Mouse (Mus musculus) skeletal muscle tissue, adult 2 months (tissue): ENCODE measurements at regions not wholly inside any gene's neighbourhood (a gene's known extent, or its start where the extent isn't known, plus 50 kb on each side); places are given as distances from the start of the nearest gene placed in this dataset.

ENCODE experiments used
- DNase-seq: peaks from one replicate; pipeline ENCODE4 v3.0.0-alpha.2; 2012; ENCODE audit warnings: low read depth, low spot score

- peak; percentile 69 for DNase-seq
Measured at GRCm38 (mm10) chr3:41366264-41366663, 189.3 kb upstream of the Jade1 start.

DNA sequence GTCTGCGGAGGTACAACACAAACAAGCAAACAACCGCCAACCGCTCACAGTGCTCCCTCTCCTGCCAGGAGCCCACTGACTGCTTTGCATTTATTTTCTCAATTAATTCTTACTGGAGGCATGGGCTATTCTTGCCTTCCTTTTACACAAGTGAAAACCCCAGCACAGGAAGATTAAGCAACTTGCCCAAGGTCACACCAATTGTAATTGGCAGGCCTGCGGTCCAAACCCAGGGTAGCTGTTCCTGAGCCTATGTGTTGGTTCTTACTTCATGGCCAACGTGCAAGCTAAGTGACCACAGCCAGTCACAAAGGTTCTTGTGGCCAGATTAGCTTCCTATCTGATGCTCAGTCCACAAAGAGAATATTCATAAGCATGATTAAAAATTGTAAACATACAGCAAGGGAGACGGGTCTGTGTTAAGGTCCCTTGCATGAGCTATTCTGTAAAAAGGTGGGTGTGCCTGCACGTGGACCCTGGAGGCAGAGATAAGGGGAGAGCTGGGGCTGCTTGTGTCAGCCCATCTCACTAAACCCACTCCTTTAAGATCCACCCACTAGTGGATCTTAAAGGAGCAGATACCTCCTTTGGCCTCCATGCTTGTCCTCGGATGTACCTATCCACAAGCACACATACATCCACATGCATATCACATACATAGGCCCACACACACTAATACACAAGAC, 190.2 kb upstream of the Jade1 start:
- no peak for DNase-seq

DNA sequence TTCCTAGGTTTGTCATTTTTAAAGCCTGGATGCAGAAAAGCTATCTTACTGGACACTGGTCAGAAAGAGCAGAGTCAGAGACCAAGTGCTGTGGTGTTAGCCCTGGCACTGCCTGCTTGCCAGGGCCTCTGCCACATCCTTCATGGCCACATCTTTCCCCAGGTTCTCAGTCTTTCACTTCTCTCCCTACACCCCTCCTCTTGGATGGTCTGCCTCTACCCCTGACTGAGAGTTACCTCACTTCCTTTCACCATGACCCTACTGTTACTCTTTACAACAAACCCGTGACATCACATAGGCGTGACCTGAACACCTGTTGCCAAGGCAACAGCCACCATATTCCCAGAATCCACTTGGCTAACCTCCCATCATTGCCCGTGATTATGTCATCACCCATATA, 191.6 kb upstream of the Jade1 start:
- no peak for DNase-seq

GRCm38 (mm10) chr3:41360231-41360630, 195.3 kb upstream of the Jade1 start:
- DNase-seq, result peak; percentile 39

- no peak for DNase-seq
Measured at GRCm38 (mm10) chr3:41359458-41359857, 196.1 kb upstream of the Jade1 start.

GRCm38 (mm10) chr3:41353021-41353420, 202.5 kb upstream of the Jade1 start:
- no peak for DNase-seq

DNA sequence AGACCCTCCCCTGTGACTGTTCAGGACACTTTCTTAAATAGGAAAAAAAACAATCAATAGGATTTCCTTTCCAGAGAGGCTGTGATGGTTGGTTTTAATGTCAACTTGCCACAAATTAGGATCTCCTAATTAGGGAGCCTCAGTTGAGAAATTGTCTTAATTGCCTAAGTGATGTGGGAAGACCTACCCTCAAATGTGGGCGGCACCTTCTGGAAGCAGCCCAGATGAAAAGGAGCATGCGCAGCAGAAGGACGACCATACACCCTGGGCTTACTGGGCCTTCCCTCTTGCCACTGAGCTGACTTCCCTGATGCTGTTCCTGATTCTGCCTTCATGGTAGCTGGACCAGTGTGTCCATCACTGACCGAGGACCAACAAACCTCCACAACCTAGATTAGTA, 203.7 kb upstream of the Jade1 start:
- DNase-seq, result no peak

GRCm38 (mm10) chr3:41351091-41351685, 204.3 kb upstream of the Jade1 start:
- DNase-seq, result no peak

DNA sequence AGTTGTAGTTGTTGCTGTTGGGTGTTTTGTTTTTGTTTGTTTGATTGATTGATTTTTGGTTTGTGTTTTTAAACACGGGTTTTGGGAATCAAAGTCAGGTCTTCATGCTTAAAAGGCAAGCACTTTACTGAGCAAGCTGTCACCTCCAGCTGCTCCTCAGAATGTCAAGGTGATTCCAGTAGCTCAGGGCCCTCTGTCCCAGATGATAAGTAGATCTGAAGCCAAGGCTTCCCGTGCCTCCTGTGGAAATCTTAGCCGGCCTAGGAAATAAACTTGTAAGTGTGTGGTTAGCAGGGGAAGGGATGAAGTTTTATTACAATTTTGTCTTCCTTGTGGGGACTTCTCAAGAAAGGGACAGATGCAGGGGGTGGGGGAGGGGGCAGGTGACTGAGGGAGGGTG, 205.2 kb upstream of the Jade1 start:
- no peak for DNase-seq

DNA sequence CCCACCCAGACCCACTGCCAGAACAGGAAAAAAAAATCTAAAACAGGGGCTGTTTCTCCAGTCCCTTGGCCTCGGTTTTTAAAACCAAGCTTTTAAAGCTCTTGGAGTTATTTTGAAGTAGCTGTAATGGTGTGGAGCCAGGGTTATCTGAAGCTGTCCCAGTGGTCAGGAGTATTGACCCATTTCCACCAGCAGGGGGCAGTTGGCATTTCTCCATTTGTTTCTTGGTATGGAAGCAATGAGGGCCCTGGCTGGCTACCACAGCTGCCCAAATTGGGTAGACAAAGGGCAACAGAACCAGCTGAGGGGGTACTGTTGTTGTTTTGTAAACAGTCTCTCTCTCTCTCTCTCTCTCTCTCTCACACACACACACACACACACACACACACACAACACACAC, 206.7 kb upstream of the Jade1 start:
- DNase-seq, result no peak

- no peak for DNase-seq
Measured at GRCm38 (mm10) chr3:41346863-41347262, 208.7 kb upstream of the Jade1 start.

DNA sequence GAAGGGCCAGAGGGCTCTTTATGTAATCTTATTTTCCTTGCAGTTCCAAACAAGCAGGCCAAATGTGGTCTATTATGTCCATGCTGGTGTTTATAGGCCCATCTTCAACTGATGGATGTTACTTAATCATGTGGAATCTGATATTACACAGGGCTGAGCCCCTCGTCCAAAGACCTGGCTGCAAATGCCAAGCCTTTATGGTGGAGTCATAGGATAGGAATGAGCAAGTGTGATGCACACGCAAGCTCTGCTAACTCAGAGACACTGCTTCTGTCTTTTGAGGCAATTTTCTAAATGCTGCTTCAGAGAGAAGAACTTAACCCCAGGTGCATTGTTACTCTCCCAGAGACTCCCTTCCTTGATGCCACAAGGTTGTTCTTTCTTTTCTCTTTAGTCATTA, 212.1 kb upstream of the Jade1 start:
- DNase-seq, result no peak

DNA sequence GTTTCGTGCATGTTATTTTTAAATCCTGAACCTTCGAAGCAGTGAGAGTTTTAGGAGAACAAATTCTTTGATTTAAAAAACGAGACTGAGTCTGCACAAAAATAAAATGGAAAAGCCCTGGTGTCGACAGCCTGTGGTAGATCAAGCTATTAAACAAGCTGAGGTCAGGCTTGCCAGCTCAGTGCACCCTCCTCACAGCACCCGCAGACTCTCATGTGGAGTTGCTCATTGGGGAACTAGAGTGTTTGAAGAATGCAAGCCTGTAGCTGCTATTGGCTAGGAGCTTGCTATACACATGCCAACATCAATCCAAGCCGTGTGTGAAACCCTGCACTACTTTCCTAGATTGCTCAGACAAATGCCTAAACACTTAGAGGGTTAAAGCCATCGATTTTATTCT, 223.1 kb upstream of the Jade1 start:
- DNase-seq, result no peak

- DNase-seq, result no peak
Measured at GRCm38 (mm10) chr3:41330356-41330755, 225.2 kb upstream of the Jade1 start.

- no peak for DNase-seq
Measured at GRCm38 (mm10) chr3:41328828-41329227, 226.7 kb upstream of the Jade1 start.

DNA sequence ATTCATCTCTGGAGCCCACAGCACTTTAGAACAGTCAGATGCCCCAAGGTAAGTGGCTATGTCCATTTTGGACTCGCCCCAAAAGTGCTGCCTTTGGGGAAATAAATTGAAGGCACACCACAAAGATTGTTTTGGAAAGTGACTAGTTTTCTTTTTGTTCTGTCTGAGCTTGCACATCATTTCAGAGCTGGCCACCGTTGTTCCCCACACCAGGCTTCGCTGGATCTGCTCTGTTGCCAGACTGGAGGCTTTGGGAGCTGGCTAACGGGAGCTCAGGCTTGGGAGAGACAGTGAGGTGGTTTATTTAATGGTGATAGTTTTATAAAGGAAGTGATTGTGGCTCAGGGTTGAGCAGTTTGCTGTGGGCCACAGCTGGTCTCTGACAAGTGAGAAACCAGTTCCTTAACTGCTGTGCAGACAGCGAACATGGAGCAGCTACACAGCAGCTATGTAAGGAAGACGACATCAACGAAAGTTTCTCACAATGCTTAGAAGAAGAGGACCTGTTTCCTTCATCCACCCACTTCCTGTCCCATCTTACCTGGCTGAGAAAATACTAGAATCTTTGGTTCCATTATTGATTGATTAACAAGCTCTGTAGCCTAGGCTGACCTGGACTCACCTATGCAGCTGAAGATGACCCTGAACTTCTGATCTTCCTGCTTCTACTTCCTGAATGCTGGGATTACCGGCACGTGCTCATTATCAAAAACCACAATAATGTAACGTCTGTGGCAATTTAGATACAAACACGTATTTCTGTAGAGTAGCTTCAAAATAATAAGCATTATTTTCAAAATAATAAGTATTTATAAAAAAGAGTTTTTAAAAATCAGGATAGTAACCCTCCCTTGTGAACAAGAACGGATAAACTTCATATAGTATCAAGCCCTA, 229.1 kb upstream of the Jade1 start:
- DNase-seq, result peak; percentile 12

GRCm38 (mm10) chr3:41321808-41322207, 233.7 kb upstream of the Jade1 start:
- no peak for DNase-seq

DNA sequence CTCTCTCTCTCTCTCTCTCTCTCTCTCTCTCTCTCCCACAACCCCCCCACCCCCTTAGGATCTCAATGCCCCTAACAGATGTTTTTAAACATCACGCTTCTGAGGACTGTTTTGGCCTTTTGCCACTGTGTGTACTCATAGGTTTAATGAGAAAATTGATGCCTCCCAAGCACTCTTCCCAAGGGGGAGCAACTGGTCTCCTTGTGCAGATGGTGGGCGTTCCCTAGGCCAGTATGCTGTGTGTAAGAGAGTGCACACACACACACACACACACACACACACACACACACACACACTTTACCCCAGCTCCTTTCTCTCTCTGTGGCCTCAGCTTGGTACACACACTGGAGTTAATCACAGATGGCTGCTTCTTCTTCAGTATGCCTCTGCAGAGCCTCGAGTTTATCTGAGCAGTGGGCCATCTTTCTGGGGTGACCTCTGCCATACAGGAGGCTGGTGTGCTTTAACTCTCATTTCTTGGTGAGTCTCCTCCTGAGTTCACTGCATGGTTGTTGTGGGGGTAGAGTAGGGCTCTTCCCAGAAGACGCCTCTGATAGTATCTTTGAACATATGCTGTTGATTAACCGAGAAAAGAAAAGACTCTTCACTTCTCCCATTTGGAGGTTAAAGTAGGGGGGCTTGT, 236.2 kb upstream of the Jade1 start:
- DNase-seq, result no peak

DNA sequence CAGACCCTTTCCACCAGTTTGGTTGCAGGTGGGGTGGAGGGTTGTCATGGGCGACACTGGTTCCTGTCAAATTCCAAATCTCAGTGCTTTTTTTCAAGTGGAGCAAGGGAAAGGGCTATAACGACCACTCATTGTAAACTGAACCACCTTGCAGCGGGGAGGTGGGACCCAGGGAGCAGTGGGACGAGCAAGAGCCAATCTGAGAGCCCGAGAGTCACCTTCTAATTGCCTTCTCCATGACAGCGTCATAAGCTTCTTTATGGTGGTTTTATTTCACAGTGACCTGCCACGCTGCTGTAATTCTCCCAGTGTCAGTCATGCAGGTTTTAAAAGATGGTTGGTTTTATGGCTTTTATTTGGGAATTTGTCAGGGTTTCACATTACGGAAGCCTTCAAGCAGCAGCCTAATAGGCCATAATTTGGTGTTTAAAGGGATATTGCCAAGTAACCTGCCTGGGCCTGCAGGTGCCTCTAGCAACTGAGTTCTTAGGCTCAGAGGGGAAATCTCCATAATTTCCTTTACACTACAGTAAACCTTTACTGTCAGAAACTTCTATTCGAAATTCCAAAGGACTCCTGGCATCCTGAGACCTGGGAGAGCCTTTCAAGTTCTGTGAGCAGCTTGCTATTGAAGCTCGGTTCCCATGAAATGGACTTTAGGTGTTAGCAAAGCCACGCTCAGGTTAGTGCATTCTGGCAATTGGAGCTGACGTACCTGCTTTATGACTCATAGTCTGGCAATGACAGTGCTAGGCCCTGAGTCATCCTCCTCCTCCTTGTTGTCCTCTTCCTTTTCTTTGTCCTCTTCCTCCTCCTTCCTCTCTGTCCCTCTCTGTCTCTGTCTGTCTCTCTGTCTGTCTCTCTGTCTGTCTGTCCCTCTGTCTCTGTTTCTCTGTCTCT, 235.6 kb upstream of the Pgrmc2 start:
- DNase-seq, result no peak

DNA sequence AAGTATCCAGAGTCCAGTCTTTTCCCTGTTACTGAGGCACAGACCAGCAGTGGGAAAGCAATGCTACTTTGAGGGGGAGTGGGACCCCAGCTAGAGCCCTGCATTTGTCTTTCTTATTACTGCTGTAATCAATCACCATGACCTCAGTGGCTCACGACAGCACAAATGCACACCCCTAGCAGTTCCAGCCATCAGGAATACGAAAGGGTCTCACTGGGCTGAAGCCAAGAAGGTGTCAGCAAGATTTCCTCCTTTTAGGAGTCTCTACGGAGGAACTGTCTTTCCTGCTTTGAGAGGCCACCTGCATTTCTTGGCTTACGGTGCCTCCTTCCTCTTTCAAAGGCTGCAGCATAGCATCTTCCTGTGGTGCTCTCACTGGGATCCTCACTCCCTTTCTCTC, 234.3 kb upstream of the Pgrmc2 start:
- DNase-seq, result no peak

GRCm38 (mm10) chr3:41312492-41312891, 229.6 kb upstream of the Pgrmc2 start:
- no peak for DNase-seq
